Mouse (Mus musculus) heart, adult 11 months (tissue): ENCODE measurements around the gene Nlgn2.
A peak's percentile ranks its signal among the peaks of the same experiment; 100 is the strongest.
"Not testable (repeated sequence)": the region's sequence is repeated elsewhere in the genome, so short reads cannot be mapped to it uniquely, and the experiment has no call there.

Source experiments
- DNase-seq: peaks from one replicate; pipeline ENCODE4 v3.0.0; 2022

Nlgn2 gene

GRCm38 (mm10) chr11:69863729-69864128 lies 26.1 kb upstream of the Nlgn2 start:
- not testable (repeated sequence) for DNase-seq

DNA sequence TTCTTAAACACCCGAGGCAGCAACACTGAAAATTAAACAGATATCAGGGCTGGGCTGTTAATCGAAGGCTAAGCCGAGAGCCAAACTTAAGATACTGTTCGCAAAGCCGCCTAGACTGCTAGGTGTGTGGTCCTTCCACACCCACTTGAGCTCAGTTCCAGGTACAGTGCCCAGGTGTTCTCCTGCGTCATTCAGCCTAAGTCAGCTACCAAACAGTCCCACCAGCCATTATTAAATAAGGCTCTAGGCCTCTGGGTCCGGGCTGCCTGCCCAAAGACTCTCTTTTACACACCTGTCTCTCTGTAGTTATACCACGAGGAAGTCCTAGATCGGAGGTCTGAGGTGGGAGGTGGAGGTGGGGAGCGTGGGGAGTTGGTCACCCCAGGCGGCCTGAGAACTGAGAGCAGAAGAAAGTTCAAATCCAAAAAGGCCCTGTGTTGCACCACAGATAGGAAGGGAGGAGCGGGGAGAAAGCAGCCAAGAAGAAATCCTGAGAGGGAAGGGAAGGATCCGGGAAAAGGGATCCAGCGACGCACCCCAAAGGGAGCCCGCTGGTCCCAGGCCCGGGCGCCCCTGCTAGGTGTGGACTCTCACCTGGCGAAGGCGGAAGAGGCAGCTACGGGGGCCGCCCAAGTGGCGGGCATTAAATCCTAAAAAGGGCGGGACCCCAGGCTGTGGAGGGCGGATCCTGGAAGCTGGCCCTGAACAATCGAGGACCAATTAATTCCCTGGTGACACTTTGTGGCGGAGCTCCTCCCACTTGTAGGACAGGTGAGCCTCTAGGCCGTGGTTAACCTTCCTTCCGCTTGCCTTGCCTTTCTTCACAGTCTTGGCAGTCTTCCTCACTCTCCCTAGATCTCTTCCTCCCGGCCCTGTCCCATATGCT lies 20.8 kb upstream of the Nlgn2 start, which contains the start of gene Tnk1:
Tnk1 (minus strand) TSS at position 618 of the 886 bp plus-strand sequence.
- DNase-seq = peak; percentile 87

DNA sequence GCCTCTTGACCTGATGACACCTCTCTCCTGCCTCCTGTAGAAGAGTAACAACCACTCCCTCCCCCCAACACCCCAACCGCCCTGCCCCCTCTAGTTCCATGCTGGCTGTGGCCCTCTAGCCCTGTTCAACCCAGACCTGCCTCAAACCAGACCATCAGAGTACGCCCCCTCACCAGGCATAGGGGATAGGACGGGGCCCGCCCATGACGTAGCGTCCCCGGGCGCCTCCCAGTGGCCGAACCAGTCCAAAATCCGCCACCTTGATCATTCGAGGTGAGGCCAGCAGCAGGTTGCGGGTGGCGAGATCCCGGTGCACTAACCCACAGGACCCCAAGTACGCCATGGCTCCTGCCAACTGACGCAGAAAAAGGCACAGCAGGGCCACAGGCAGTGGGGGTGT lies 17.8 kb upstream of the Nlgn2 start:
- peak; percentile 94 for DNase-seq

GRCm38 (mm10) chr11:69854680-69855079 lies 17.1 kb upstream of the Nlgn2 start:
- peak; percentile 93 for DNase-seq

DNA sequence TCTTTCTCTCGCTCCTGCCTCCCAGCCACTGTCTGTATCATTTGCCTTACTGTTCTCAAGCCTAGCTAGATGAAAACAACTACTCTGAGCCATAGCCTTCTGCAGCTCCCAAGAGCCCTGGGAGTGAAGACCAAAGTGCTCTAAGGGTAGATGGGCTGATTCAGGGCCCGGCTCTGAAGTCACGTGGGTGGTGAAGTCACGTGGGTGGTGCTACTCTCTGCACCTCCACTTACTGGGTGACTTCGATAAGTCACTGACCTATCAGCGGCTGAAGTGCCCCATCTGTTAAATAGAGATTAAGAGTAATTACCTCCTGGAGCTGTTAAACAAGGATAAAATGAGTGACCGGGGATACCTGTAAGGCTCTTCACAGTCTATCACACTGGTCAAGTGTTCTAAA lies 16.4 kb upstream of the Nlgn2 start:
- peak; percentile 93 for DNase-seq

DNA sequence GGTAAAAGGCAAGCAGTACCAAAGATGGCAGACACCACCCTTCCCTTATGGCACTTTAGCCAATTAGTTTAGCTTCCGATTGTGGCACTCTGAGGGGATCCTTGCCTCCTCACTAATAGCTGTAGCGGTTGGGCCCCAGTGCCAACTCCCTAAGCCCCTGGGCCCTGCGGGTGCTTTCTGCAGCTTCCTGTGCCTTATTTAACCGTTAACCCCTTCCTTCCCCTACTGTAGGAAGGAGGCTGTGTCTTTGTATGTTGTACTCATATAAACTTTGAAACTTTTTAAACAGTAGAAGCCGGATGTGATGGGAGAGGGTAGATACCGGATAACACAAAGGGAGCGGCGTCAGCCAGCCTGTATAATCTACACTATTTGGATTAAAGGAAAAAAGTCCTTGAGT lies 13.2 kb upstream of the Nlgn2 start:
- no peak for DNase-seq

- no peak for DNase-seq
These were observed 12.3 kb upstream of the Nlgn2 start for GRCm38 (mm10) chr11:69849884-69850283.

- peak; percentile 96 for DNase-seq
These were observed 11.5 kb upstream of the Nlgn2 start for GRCm38 (mm10) chr11:69849128-69849527.

DNA sequence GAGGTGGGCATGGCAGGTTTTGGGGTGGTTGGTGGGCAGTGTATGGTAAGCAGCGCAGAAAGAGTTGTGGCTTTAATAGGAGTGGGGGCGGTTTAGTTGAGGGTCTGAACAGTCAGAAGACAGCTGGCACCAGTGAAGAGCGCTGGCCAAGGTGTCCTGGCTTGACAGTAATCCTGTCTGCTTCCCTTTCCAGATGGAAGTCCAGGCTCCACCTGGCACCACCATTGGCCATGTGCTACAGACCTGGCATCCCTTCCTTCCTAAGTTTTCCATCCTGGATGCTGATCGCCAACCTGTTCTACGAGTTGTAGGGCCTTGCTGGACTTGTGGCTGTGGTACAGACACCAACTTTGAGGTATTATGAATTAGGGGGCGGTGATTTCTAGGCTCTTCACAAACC lies 10.4 kb upstream of the Nlgn2 start:
- no peak for DNase-seq

DNA sequence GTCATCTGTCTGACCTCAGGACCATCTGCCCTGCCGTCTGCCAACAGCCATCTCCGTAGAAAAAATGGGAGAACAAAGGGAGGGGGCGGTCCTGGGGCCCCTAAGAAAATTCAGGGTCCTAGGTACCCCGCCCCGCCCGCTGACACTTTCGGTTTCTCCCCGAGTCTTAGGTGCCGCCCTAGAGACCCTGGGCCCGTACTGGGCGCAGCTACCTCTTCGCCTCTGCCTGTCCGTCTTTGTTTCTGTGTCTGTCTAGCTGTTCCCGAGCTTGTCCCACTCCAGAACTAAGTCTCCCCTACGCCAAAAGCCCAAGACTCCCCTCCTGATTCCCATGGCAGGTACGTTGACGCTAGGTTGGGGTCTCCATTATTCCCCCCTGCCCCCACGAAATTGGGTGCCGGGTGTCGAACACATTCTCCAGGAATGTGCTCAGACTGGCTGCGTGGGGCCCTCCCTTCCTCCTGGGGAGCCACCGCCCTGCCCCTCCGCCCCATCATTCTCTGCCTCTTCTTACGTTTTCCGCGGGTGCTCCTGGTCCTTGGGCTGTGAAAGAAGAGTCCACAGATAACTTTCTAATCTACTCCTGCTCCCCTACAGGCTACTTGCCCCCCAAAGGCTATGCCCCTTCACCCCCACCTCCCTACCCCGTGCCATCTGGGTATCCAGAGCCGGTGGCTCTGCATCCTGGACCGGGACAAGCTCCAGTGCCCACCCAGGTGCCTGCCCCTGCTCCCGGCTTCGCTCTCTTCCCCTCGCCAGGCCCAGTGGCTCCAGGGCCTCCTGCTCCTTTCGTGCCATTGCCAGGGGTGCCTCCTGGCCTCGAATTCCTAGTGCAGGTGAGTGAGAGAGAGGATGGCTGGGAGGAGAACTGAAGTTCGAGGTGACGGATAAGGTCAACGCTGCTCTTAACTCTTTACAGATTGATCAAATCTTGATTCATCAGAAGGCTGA lies 9.4 kb upstream of the Nlgn2 start:
- DNase-seq = peak; percentile 97

GRCm38 (mm10) chr11:69846198-69846680 lies 8.7 kb upstream of the Nlgn2 start, which contains the start of gene Plscr3:
Gene Plscr3 (plus strand): TSS chr11:69846376.
- peak; percentile 99 for DNase-seq

GRCm38 (mm10) chr11:69838714-69839104 lies 1.1 kb upstream of the Nlgn2 start:
- no peak for DNase-seq

DNA sequence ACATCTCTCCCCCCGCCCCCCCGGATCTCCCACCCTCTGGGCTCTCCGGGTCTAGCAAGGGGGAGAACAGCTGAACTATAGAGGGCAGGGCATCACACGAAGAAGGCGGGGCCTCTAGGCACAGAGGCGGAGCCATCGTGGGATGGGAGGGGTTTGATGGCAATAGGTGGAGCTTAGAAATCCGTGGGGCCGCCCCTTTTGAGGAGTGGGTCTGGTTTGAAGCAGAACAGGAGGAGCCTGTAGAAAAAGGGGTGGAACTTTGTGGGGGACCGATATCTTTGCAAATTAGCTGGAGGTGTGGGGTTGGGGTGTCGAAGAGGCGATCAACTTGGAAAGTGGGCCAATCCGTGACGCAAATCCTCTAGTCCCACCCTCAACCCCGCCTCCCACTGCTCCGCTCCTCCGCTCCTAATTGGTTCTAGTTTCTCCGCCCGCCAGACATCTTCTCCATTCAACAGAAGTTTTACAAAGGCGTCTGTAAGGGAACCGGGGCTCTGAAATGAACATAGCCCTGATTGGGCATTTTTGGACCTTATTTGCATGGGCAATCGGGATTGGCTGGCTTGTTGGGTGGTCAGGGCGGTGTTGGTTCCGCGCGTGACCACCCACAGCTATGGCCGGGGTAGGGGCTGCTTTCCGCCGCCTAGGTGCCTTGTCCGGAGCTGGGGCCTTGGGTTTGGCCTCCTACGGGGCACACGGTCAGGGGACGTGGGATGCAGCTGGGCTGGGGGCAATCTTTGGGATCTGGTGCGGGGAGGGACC lies 549 bp upstream of the Nlgn2 start, which contains the start of gene Tmem256:
Tmem256 (plus strand) TSS at position 563 of the 762 bp plus-strand sequence.
- peak; percentile 100 for DNase-seq

- peak; percentile 98 for DNase-seq
These were observed 644 bp downstream of the Nlgn2 start for GRCm38 (mm10) chr11:69836703-69837576.

GRCm38 (mm10) chr11:69835966-69836335 lies 1.6 kb downstream of the Nlgn2 start:
- no peak for DNase-seq

- DNase-seq = no peak
These were observed 2.1 kb downstream of the Nlgn2 start for GRCm38 (mm10) chr11:69835326-69835965.

DNA sequence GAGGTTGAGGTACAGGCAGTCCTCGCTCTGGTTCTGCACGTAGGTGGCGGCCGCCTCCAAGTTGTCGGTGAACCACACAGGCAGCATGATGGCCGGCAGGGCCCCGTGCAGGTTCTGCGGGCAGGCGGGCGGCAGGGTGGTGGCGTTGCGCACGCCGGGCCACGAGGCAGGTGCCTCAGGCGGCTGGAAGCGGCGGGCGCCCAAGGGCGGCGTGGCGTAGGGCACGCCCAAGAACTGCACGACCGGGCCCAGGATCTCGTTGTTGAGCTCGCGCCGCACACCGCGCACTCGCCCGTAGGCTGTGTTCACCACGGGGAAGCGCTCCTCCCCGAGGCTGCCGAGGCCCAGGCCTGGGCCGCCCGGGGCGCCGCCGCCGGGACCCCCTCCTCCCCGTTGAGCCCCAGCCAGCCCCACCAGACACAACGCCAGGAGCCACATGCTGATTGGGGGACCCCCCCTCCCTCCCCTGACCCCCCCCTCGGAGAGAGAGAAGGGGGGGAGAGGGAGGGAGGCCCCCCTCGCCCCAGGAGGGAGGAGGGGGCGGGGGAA lies 3.5 kb downstream of the Nlgn2 start:
- DNase-seq = no peak

DNA sequence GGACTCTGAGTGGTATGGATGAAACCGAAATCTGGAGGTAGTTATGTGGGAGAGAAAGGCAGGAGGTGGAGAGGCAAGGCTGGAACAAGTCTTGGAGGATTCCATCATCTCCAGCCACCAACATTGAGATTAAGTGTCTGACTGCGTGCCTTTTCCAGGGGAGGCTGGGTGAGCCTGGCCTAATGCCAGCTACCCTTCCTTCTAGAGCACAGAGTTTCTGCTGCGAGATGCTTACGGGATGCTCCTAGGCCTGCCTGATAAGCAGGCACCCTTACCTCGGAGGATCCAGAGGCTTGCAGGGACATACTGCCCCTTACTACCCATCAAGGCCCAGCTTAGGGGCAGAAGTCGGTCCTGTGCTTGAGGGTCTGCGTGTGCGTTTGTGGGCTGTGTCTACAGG lies 4.0 kb downstream of the Nlgn2 start:
- no peak for DNase-seq

- no peak for DNase-seq
These were observed 8.8 kb downstream of the Nlgn2 start for GRCm38 (mm10) chr11:69828832-69829231.

DNA sequence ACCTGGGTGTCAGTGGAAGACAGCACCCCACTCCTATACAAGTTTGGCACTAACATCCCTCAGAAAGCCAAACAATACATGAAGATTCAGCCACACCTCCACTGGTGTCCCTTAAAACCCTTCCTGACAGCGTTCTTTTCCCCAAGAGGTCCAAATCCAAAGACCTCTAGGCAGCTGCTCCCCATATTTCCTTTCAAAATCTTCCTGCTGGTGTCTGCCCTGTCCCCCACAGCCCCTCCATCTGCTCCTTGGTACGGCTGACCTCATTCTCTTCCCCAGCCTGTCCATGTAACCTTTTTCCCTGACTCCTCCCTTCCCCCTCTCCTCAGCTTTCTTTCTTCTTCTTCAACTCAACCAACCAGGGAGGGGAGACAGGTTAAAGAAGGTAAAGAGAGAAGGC lies 14.1 kb downstream of the Nlgn2 start:
- no peak for DNase-seq

DNA sequence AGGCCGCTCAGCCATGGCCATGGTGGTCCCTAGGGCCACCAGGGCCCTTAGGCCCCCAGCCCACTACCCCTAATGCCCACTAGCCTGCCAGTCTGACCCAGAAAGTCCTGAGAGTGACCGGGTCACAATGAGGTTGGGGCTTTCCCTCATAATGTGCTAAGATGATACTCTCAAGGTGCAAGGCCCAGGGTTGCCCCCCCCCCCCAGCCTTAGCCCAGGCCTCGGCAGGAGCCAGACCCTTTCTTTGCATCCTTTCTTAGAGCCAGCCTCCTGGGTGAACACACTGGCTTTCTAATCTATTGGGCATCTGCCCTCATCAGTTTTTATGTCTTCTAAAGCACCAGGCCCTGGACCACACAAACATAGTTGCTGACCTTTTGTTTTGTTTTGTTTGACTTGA lies 15.5 kb downstream of the Nlgn2 start, which contains the start of gene Spem1:
Spem1 (minus strand) TSS at position 101 of the 400 bp plus-strand sequence.
- no peak for DNase-seq
